Mouse (Mus musculus): Measurements from ENCODE around the gene Gm2663. TPM values are rescaled to one million over a fixed set of nuclear protein-coding genes. Genes with fewer than 3 reads are reported as not detected.
"Not testable (repeated sequence)": the region's sequence is repeated elsewhere in the genome, so short reads cannot be mapped to it uniquely, and the experiment has no call there.

Gm2663 gene
- not detected for total RNA-seq (2021)

DNA sequence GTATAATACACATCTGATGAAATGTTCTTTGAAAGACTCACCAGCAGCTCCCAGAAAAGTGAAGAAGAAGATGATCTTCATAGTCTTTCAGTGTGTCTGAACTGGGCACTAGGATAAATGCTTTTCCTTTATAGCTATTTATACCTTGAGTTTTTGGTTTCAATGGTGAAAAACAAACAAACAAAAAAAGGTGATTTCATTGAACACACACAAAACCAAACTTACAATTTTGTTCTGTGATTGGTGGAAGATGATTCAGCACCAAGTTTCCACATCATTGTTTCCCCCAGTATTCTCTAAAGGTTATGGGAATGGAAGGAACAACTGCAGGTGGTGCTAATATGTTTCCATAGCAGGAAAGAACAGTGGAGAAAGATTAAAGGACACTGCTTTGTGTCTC lies at the start of gene Gm2663:
Gm2663 (minus strand) TSS at position 101 of the 400 bp plus-strand sequence.
- intact Hi-C loops (cut with DNase I); DNase-seq (ENCODE audit: extremely low spot score in 1 of 2, low spot score in 2 of 2): not testable (repeated sequence)

DNA sequence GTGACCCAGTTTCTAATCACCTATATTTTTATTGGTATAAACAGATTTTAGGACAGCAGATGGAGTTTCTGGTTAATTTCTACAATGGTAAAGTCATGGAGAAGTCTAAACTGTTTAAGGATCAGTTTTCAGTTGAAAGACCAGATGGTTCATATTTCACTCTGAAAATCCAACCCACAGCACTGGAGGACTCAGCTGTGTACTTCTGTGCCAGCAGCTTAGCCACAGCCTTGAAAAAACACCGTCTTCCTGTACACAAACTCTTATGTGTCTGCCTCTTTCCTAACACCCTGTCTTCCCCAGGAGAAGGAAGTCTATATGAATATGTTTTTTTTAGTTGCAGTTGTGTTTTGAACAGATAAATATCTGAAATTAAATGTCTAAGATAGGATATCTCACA lies 49.3 kb upstream of the Gm2663 start:
- no peak for DNase-seq (ENCODE audit: extremely low spot score in 1 of 2, low spot score in 2 of 2)
- intact Hi-C loops (cut with DNase I), result no loop called here

DNA sequence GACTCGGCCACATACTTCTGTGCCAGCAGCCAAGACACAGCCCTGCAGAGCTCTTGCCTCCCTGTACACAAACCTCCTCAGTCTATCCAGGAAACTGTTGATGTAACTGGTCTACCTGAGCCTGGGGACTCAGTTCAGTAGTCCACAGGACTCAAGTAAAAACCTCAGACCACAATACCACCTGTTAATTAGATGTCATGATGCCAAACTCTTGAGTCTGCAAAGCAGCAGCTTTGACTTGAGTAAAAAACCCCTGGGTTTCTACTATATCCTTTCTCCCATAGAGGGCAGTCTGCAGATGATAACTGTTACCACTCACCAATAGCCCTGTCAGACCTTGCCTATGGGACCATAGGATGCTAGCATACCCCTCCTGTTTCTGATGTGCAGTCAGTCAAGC lies 48.7 kb upstream of the Gm2663 start:
- intact Hi-C loops (cut with DNase I), result no loop called here
- no peak for DNase-seq (ENCODE audit: extremely low spot score in 1 of 2, low spot score in 2 of 2)

DNA sequence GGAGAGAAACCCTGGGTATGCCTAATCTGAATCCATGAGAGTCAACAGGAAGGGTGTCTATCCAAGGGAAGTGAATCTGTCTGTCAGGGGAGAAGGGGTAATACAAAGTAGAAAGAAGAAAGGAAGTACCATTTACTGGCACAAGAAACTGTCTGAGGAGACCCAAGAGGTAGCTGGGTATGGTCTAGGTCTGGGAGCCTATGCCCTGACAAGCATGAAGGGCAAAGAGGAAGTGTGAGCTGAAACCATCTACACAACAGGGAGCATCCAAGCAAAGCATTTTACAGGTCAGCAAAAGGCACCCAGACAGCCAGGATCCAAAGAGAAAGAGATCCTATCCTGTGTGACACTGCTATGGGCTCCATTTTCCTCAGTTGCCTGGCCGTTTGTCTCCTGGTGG lies 47.9 kb upstream of the Gm2663 start:
- DNase-seq (ENCODE audit: extremely low spot score in 1 of 2, low spot score in 2 of 2), result no peak
- intact Hi-C loops (cut with DNase I), result no loop called here

DNA sequence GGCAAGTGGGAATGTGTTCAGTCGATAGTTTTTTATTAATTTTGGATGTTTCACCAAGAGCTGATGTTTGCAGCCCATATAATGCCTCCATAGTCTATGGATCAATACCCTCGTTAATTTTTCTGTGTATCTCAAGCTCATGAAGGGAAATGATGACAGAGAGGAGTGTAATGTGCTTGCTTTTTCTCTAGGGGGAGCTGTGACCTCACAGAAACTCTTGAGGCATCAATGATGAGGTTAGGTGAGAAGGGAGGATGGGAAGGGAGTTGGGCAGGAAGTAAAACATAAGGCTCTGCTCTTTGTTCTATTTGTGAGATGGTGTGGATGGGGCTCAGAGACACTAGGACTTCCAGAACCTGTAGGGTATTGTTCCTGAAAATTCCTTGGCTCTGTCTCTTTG lies 47.3 kb upstream of the Gm2663 start:
- DNase-seq (ENCODE audit: extremely low spot score in 1 of 2, low spot score in 2 of 2), result no peak
- intact Hi-C loops (cut with DNase I), result no loop called here

DNA sequence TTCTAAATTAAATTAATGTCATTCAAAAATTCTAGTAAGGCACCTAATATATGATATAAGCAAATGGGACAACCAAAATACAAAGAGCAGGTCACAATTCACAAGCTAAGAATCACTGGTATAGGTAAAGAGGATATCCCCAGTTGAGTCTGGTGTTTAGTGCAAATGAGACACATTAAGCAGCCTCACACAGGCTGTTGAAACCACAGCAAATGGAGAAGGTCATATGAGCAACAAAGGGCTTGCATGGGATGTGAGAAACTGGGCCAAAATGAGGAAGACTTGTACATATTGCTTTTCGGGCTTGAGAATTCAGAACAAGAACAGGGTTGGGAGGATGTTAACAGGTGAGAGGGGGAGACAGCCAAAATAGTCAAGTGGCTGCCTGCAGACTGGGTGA lies 45.5 kb upstream of the Gm2663 start:
- DNase-seq (ENCODE audit: extremely low spot score in 1 of 2, low spot score in 2 of 2), result no peak
- intact Hi-C loops (cut with DNase I), result no loop called here

DNA sequence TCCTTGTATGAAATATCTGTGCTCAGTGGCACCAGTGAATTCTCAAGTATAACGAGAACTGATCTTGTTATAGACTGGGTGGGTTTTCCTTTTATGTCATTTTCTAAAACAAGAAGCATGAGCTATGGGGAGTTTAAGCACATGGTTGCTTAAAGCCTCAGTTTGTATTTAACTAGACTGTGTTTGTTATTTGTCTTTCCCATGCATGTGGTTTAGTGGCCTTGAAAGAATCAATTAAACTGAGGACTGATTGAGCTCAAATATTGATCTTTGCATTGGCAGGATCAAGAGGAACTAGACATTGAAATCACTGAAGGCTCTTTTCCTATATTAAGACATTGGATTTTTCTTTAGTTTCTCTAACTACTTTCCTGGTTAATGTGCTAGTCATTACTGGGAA lies 45.0 kb upstream of the Gm2663 start:
- intact Hi-C loops (cut with DNase I), result no loop called here

DNA sequence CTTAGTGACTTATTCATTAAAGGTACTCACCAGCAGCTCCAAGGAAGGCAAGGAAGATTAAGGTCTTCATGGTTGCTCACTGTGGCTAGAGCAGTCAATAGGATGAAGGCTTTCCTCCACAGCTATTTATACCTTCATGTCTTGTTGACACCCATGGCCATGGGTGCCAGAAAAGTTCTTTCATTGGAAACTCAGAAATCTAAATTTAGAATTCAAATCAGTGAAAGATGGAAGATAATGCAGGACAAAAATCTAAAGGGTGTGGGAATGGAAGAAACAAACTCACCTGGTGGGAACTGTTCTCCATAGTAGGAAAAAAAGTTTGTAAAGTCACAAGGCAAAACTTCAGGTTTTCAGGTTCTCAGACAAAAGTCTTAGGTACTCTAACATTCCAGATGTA lies 36.1 kb upstream of the Gm2663 start, which contains the start of gene 2210010C04Rik:
2210010C04Rik (minus strand) TSS at position 101 of the 400 bp plus-strand sequence.
- no peak for DNase-seq (ENCODE audit: extremely low spot score in 1 of 2, low spot score in 2 of 2)
- intact Hi-C loops (cut with DNase I), result no loop called here

More for the DNA sequence above, 45.0 kb upstream of the Gm2663 start:
- DNase-seq (ENCODE audit: extremely low spot score in 1 of 2, low spot score in 2 of 2), result no peak

DNA sequence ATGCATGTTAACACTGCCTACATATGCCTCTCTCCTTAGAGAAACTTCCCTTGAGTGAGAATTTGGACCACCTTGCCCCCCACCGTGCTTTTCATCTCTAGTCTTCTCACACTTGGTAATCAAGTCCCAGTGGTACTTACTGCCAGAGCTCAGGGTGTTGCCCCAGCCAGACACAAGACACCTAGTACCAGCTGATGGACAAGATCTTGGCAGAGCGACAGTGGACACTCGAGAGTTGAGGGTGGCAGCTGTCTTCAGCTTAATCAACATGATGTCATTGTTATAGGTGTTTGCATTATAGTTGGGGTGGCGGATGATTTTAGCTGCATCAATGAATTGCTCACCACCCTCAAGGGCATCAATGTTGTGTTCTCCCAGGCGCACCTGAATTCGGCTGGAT lies 33.5 kb upstream of the Gm2663 start:
- intact Hi-C loops (cut with DNase I), result no loop called here
- DNase-seq (ENCODE audit: extremely low spot score in 1 of 2, low spot score in 2 of 2), result no peak

DNA sequence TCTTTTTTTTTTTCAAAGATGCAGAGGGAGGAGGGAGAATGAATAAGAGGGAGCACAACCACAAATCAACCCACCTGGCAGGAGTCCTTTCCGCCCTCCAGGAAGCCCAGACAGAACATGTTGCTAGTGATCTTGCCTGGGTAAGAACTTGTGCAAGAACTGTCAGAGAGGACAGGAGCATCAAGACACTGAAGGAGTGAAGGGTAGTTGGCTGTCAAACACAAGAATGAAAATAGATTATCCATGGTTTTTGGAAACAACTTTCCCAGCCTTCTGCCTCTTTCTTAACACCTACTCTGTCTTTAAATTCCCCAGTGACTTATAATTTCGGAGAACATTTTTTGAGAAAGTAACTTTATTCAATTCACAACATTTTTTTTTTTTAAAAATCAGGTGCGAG lies 33.0 kb upstream of the Gm2663 start:
- no peak for DNase-seq (ENCODE audit: extremely low spot score in 1 of 2, low spot score in 2 of 2)
- intact Hi-C loops (cut with DNase I), result no loop called here

DNA sequence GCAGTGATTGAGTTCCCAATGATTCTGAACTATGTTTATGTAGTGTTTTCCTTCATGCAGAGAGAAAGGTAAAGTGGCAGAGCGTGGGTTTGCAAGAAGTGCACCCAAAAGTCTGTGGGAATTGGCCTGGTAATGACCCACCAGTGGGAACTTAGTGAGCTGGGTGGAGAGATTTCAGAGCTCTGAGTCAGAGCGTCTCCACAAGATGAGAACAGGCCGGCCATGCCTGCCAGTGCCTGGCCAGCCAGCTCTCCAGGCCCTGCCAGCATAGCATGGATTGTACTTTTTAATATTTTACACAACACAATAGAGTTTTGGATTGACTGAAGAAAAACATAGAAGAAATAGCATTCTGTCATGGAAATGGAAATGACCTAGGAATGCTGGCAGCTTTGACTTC lies 31.5 kb upstream of the Gm2663 start:
- intact Hi-C loops (cut with DNase I), result no loop called here
- no peak for DNase-seq (ENCODE audit: extremely low spot score in 1 of 2, low spot score in 2 of 2)

DNA sequence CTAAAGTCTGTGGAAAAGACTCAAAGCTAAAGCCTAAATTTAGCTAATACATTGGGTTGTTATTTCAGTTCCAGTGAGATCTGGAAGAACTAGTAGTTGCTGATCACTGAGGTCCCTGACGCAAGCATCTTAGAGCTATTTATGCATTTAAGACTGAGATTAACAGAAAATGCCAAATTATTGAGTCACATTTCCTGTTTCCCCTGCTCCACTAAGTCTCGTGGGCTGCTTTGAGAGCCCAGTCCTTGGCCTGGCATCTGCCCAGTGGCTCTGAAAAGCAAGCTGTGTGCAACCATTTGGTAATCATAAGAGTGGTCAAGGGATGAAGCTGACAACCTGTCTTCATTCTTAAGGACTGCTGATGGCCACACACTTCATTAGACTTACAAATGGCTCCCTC lies 27.8 kb upstream of the Gm2663 start:
- no peak for DNase-seq (ENCODE audit: extremely low spot score in 1 of 2, low spot score in 2 of 2)
- intact Hi-C loops (cut with DNase I), result no loop called here

DNA sequence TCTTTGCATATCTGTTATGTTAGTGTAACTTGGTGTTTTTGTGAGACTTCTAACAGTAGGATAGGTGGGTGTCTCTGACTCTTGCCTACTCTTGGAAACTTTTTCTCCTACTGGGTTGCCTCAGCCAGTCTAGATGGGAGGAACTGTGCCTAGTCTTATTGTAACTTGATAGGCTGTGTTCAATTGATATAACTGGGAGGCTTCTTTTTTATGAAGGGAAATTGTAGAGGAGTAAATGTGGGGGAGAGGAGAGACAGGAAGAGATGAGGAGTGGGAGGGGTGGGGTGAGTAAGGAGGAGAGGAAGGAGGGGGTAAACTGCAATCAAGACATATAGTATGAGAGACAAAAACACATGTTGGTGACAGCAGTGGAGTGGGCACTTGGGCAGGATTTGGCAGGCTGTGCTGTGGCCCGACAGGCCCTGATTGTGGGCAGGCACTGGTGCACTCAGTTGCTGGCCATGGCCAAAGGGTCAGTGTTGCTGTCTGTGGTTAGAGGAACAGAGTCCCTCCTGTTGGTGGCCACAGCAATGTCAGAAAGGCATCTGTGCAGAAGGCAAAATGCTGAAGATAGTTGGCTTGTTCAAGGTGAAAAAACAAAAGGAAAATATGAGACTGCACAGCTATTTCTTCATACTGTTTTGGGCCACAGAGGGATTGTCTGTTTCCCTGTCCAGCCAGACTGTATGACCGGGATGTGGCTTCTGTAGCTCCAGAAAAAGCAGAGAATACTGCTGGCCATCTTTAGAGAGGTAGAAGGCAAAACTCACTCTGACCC lies 26.8 kb upstream of the Gm2663 start:
- DNase-seq (ENCODE audit: extremely low spot score in 1 of 2, low spot score in 2 of 2), result no peak
- intact Hi-C loops (cut with DNase I), result no loop called here

DNA sequence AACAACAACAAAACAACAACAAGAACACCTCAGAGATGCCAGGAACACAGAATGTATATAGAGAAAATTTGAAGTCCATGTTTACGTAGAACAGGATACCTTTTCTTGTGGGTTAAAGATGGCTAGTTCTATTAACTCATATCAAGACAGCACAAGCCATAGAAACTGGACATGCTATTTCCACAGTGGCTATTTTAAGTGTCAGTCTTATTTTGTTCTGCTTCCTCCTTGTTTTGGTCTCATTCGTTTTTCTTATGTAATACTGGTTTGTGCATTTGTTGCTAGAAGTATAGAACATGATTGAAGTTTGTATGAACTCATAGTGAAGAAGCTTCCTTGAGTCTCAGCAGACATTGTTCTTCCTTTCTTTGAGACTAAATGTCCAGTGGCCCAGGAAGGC lies 19.9 kb upstream of the Gm2663 start:
- intact Hi-C loops (cut with DNase I), result no loop called here
- no peak for DNase-seq (ENCODE audit: extremely low spot score in 1 of 2, low spot score in 2 of 2)

DNA sequence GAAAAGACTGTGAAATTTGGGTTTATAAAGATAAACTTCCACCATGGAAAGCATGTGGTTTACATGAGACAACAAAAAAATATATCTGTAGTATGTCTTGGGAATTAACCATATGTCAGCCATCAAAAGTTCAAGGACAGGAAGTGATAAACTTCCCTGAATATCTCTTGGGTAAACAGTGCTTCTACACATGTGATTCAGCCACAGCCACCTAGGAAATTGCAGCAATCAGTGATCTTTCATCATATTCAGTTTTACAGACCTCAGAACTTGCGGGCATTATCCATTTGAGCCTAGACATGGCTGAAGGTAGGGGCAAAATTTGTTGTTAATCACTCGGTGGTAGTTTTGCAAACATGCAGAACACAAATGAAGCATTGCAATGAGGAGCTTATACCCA lies 19.4 kb upstream of the Gm2663 start:
- intact Hi-C loops (cut with DNase I), result no loop called here
- DNase-seq (ENCODE audit: extremely low spot score in 1 of 2, low spot score in 2 of 2), result no peak

DNA sequence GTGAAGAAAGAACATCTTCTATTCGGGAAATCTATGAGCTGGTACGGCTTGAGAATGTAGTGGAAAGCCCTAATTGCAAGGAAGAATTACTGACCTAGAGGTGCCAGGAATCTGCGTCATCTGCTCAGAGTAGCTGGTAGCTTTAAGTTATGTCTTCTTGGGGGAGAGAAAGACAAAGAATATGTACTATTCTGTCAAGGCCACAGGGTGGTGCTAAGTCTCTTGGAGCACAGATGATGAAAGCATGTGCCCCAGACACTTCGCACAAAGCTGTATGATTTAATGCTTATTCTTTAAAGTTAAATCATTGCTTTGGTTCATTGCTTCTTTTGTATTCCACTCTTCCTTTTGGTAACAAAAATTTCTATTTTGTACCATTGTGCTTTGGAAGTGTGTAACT lies 15.8 kb upstream of the Gm2663 start:
- DNase-seq (ENCODE audit: extremely low spot score in 1 of 2, low spot score in 2 of 2), result no peak
- intact Hi-C loops (cut with DNase I), result no loop called here

DNA sequence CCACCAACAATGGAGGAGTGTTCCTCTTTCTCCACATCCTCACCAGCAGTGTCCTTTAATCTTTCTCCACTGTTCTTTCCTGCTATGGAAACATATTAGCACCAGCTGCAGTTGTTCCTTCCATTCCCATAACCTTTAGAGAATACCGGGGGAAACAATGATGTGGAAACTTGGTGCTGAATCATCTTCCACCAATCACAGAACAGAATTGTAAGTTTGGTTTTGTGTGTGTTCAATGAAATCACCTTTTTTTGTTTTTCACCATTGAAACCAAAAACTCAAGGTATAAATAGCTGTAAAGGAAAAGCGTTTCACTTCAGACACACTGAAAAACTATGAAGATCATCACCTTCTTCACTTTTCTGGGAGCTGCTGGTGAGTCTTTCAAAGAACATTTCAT lies 34.8 kb downstream of the Gm2663 start, which contains the start of gene 1810009J06Rik:
1810009J06Rik (plus strand) TSS at position 301 of the 400 bp plus-strand sequence.
- DNase-seq (ENCODE audit: extremely low spot score in 1 of 2, low spot score in 2 of 2); intact Hi-C loops (cut with DNase I): not testable (repeated sequence)

DNA sequence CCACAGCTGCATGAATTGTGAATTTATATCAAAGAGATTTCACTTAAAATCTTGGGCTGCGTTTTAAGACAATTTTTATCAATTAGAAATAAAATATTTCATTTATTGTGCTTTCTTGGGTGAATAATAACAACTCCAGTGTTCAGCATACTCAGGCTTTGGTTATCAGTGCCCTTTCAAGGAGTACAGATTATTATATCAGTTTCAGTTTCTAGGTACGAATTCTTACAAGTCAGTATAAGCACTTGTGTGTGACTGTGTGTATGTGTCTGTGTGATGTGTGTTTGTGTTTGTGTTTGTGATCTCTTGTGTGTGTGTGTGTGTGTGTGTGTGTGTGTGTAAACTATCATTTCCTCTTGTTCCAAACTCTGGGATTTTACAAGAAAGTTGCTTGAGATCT lies 45.6 kb downstream of the Gm2663 start:
- no peak for DNase-seq (ENCODE audit: extremely low spot score in 1 of 2, low spot score in 2 of 2)
- intact Hi-C loops (cut with DNase I), result no loop called here

DNA sequence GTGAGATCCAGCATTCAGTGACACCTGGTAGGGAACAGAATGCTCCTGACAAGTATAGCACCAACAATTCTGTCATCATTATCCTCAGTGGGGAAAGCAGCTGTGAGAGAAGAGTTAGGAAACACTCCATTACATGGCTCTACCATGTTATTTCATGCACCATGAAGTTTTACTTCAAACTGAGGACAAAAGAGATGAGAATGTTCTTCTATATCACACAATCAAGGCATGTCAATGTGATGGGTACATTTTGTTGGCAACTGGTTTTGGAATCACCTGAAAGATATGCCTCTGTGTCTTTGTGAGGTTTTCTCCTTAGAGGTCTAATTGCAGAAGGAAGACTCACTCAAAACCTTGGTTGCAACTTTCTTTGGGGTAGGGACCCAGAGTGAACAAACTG lies 47.5 kb downstream of the Gm2663 start, which contains the start of gene Gm4744:
Gm4744 (minus strand) TSS at position 101 of the 400 bp plus-strand sequence.
- intact Hi-C loops (cut with DNase I), result no loop called here
- DNase-seq (ENCODE audit: extremely low spot score in 1 of 2, low spot score in 2 of 2), result no peak

Measured in left cerebral cortex, postnatal 10 days (tissue).